Mouse (Mus musculus): ENCODE results near the gene Pcdh9. TPM values are rescaled to one million over a fixed set of nuclear protein-coding genes. Genes with fewer than 3 reads are reported as not detected.

The Pcdh9 gene
- total and polyA plus RNA-seq, 2 experiments = 0.01 to 0.37 TPM

- H3K4me1 ChIP-seq (ENCODE audit: control insufficient read depth, insufficient read depth, low read length) = no peaks in the 10 kb centered on the region
- H3K9ac ChIP-seq (ENCODE audit: low read depth, low read length) = no peak overlapping the region
- no peaks in the 10 kb centered on the region for H3K27me3 ChIP-seq (ENCODE audit: control insufficient read depth, insufficient read depth, low read length)
- no peak overlapping the region for H3K27ac ChIP-seq (replicated peaks; ENCODE audit: insufficient read depth, low read depth, low read length)
- no peaks in the 10 kb centered on the region for H3K36me3 ChIP-seq (ENCODE audit: control insufficient read depth, insufficient read depth, low read length)
- H3K79me2 ChIP-seq (ENCODE audit: control insufficient read depth, insufficient read depth, low read length) = no peaks in the 10 kb centered on the region
- no peak for TF ChIP-seq CTCF (IDR thresholded peaks at IDR 0.05; ENCODE audit: low read depth, low read length)
- TF ChIP-seq POLR2A (IDR thresholded peaks at IDR 0.05; ENCODE audit: extremely low read depth, insufficient read depth, low read length) = no peak
- WGBS = 65% methylated on average over 4 of the region's 4 CpGs
- no peak overlapping the region for H3K4me3 ChIP-seq (ENCODE audit: insufficient read depth, low read depth, low read length)
- no peak for DNase-seq (ENCODE audit: extremely low read depth, low read depth, low spot score)
Measured at GRCm38 (mm10) chr14:93786234-93786633, 104.2 kb downstream of the Pcdh9 start.

- no peak for DNase-seq (ENCODE audit: extremely low read depth, low read depth, low spot score)
- no peaks in the 10 kb centered on the region for H3K79me2 ChIP-seq (ENCODE audit: control insufficient read depth, insufficient read depth, low read length)
- no peak for TF ChIP-seq CTCF (IDR thresholded peaks at IDR 0.05; ENCODE audit: low read depth, low read length)
- TF ChIP-seq POLR2A (IDR thresholded peaks at IDR 0.05; ENCODE audit: extremely low read depth, insufficient read depth, low read length) = no peak
- H3K36me3 ChIP-seq (ENCODE audit: control insufficient read depth, insufficient read depth, low read length) = no peaks in the 10 kb centered on the region
- no peak overlapping the region for H3K4me3 ChIP-seq (ENCODE audit: insufficient read depth, low read depth, low read length)
- H3K4me1 ChIP-seq (ENCODE audit: control insufficient read depth, insufficient read depth, low read length) = no peaks in the 10 kb centered on the region
- 55% methylated on average over 2 of the region's 2 CpGs for WGBS
- no peak overlapping the region for H3K9ac ChIP-seq (ENCODE audit: low read depth, low read length)
- H3K27me3 ChIP-seq (ENCODE audit: control insufficient read depth, insufficient read depth, low read length) = no peaks in the 10 kb centered on the region
- no peak overlapping the region for H3K27ac ChIP-seq (replicated peaks; ENCODE audit: insufficient read depth, low read depth, low read length)
Measured at GRCm38 (mm10) chr14:93785031-93785430, 105.4 kb downstream of the Pcdh9 start.

DNA sequence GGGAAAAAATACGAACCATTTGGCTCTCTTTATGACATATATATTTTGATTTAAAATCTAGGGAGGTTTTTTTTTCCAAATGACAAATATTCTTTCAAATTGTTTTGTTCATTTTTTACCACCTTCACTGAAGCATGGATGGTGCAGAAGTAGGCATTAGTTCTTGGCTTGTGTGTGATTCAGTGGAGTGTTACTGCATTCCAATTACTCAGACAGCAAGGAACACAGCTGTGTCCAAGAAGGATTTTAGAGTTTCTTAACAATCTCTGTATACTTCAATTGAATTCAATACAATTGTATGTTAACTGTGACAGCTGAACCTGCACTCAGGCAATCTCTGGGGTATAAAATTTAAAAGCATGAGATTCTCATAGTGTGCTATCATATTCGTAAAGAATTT is 127.6 kb downstream of the Pcdh9 start:
- WGBS = 61% methylated on average over 2 of the region's 2 CpGs
- H3K27me3 ChIP-seq (ENCODE audit: control insufficient read depth, insufficient read depth, low read length) = no peaks in the 10 kb centered on the region

DNA sequence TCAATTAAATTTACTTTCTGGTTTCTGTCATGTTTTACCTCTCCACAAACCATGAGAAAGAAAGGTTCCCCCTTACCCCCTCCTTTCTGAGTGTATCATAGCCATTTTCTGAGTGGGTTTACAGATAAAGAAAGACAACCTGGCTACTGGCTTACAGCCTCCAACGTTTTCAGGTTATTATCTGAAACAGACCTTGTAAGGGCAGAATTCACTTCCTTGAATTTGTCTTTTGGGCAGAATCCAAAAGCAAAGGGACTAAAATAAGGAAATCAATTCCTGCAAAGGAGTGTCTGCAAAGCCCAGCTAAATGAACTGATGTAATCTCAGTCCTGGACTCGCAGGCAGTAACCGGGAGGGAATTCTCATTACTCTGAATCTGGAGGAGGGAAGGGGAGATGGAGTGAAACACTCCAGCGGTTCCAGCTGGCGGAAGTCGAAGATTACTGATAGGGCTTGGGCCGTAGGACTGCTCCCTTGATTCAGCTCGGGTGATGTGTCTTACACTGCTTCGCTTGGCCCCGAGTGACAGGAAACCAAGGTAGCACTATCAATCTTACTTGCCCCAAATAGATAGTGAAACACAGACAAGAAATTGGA is 156.3 kb downstream of the Pcdh9 start:
- Histone ChIP-seq H3K4me3 (ENCODE audit: insufficient read depth, low read depth, low read length) (no peak overlapping the region), H3K79me2 (ENCODE audit: control insufficient read depth, insufficient read depth, low read length) (no peaks in the 10 kb centered on the region), H3K36me3 (ENCODE audit: control insufficient read depth, insufficient read depth, low read length) (no peaks in the 10 kb centered on the region), H3K27ac (replicated peaks; ENCODE audit: insufficient read depth, low read depth, low read length) (no peak overlapping the region), H3K27me3 (ENCODE audit: control insufficient read depth, insufficient read depth, low read length) (no peaks in the 10 kb centered on the region), H3K9ac (ENCODE audit: low read depth, low read length) (no peak overlapping the region), H3K4me1 (ENCODE audit: control insufficient read depth, insufficient read depth, low read length) (no peaks in the 10 kb centered on the region)
- 68% methylated on average over 10 of the region's 10 CpGs for WGBS
- no peak for DNase-seq (ENCODE audit: extremely low read depth, low read depth, low spot score)
- TF ChIP-seq CTCF (IDR thresholded peaks at IDR 0.05; ENCODE audit: low read depth, low read length) = no peak
- no peak for TF ChIP-seq POLR2A (IDR thresholded peaks at IDR 0.05; ENCODE audit: extremely low read depth, insufficient read depth, low read length)

More for the DNA sequence above, 127.6 kb downstream of the Pcdh9 start:
- Histone ChIP-seq H3K9ac (ENCODE audit: low read depth, low read length) (no peak overlapping the region), H3K36me3 (ENCODE audit: control insufficient read depth, insufficient read depth, low read length) (no peaks in the 10 kb centered on the region), H3K4me1 (ENCODE audit: control insufficient read depth, insufficient read depth, low read length) (no peaks in the 10 kb centered on the region), H3K27ac (replicated peaks; ENCODE audit: insufficient read depth, low read depth, low read length) (no peak overlapping the region), H3K4me3 (ENCODE audit: insufficient read depth, low read depth, low read length) (no peak overlapping the region), H3K79me2 (ENCODE audit: control insufficient read depth, insufficient read depth, low read length) (no peaks in the 10 kb centered on the region)
- no peak for TF ChIP-seq POLR2A (IDR thresholded peaks at IDR 0.05; ENCODE audit: extremely low read depth, insufficient read depth, low read length)
- TF ChIP-seq CTCF (IDR thresholded peaks at IDR 0.05; ENCODE audit: low read depth, low read length) = no peak
- DNase-seq (ENCODE audit: extremely low read depth, low read depth, low spot score) = no peak

DNA sequence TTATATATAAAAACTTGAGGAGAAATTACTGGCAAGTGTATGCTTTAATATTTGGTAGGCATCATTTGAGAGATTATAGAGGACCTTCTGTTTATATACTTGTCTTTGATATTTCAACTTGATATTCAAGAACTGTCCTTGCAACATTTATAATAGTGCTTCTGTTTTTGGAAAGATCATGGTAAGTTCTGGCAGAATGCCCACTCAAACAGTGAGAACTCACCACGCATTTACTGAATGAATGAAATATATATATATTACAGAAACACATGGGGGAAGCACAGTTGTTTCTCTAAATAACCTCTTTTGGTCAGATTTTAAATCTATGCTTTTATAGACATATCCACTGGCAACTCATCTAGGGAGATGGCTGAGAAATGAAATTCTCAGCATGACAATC is 164.7 kb downstream of the Pcdh9 start:
- Histone ChIP-seq H3K79me2 (ENCODE audit: control insufficient read depth, insufficient read depth, low read length) (no peaks in the 10 kb centered on the region), H3K36me3 (ENCODE audit: control insufficient read depth, insufficient read depth, low read length) (no peaks in the 10 kb centered on the region), H3K27ac (replicated peaks; ENCODE audit: insufficient read depth, low read depth, low read length) (no peak overlapping the region), H3K4me3 (ENCODE audit: insufficient read depth, low read depth, low read length) (no peak overlapping the region), H3K9ac (ENCODE audit: low read depth, low read length) (no peak overlapping the region), H3K4me1 (ENCODE audit: control insufficient read depth, insufficient read depth, low read length) (no peaks in the 10 kb centered on the region), H3K27me3 (ENCODE audit: control insufficient read depth, insufficient read depth, low read length) (no peaks in the 10 kb centered on the region)
- TF ChIP-seq CTCF (IDR thresholded peaks at IDR 0.05; ENCODE audit: low read depth, low read length) (no peak), POLR2A (IDR thresholded peaks at IDR 0.05; ENCODE audit: extremely low read depth, insufficient read depth, low read length) (no peak)
- no peak for DNase-seq (ENCODE audit: extremely low read depth, low read depth, low spot score)
- 64% methylated on average over 1 of the region's 1 CpGs for WGBS

GRCm38 (mm10) chr14:93719208-93719607 is 171.3 kb downstream of the Pcdh9 start:
- TF ChIP-seq CTCF (IDR thresholded peaks at IDR 0.05; ENCODE audit: low read depth, low read length) = no peak
- TF ChIP-seq POLR2A (IDR thresholded peaks at IDR 0.05; ENCODE audit: extremely low read depth, insufficient read depth, low read length) = no peak
- H3K4me1 ChIP-seq (ENCODE audit: control insufficient read depth, insufficient read depth, low read length) = no peaks in the 10 kb centered on the region
- no peaks in the 10 kb centered on the region for H3K79me2 ChIP-seq (ENCODE audit: control insufficient read depth, insufficient read depth, low read length)
- H3K27me3 ChIP-seq (ENCODE audit: control insufficient read depth, insufficient read depth, low read length) = no peaks in the 10 kb centered on the region
- WGBS = 39% methylated on average over 1 of the region's 1 CpGs
- no peak overlapping the region for H3K4me3 ChIP-seq (ENCODE audit: insufficient read depth, low read depth, low read length)
- no peaks in the 10 kb centered on the region for H3K36me3 ChIP-seq (ENCODE audit: control insufficient read depth, insufficient read depth, low read length)
- DNase-seq (ENCODE audit: extremely low read depth, low read depth, low spot score) = no peak
- no peak overlapping the region for H3K27ac ChIP-seq (replicated peaks; ENCODE audit: insufficient read depth, low read depth, low read length)
- no peak overlapping the region for H3K9ac ChIP-seq (ENCODE audit: low read depth, low read length)

All from liver, adult 2 months (tissue).